Mouse (Mus musculus) gastrocnemius, postnatal 4 days (tissue): Measurements from ENCODE around the gene Epb41l2. TPM values are rescaled to one million over a fixed set of nuclear protein-coding genes. Genes with fewer than 3 reads are reported as not detected.

Experiments
- DNase-seq, 2 experiments: peaks; one replicate each; pipeline ENCODE4 v3.0.0; 2021 to 2022; ENCODE audit warnings: low spot score in 2 of 2, mixed read lengths in 2 of 2
- long read RNA-seq, 2 experiments: library from polyadenylated mRNA; stranded (forward); transcript quantifications; one replicate each; pipeline ENCODE4 v2.0.0; 2021
- total RNA-seq, 2 experiments: library from RNA; stranded (reverse); gene quantifications; 2 replicates each; pipeline ENCODE4 v1.2.3; 2021

The Epb41l2 gene
- total RNA-seq: 100 to 1,000 TPM; 169 to 187 TPM
- long read RNA-seq, experiment 1, full-length matches to known transcripts: 18 of 76 reads
- long read RNA-seq, experiment 1, partial matches to known transcripts: 20 of 76 reads
- long read RNA-seq, experiment 1, other reads (novel, unspliced or antisense): 38 of 76 reads
- long read RNA-seq, experiment 2, full-length matches to known transcripts: 16 of 76 reads
- long read RNA-seq, experiment 2, partial matches to known transcripts: 22 of 76 reads
- long read RNA-seq, experiment 2, other reads (novel, unspliced or antisense): 38 of 76 reads

DNA sequence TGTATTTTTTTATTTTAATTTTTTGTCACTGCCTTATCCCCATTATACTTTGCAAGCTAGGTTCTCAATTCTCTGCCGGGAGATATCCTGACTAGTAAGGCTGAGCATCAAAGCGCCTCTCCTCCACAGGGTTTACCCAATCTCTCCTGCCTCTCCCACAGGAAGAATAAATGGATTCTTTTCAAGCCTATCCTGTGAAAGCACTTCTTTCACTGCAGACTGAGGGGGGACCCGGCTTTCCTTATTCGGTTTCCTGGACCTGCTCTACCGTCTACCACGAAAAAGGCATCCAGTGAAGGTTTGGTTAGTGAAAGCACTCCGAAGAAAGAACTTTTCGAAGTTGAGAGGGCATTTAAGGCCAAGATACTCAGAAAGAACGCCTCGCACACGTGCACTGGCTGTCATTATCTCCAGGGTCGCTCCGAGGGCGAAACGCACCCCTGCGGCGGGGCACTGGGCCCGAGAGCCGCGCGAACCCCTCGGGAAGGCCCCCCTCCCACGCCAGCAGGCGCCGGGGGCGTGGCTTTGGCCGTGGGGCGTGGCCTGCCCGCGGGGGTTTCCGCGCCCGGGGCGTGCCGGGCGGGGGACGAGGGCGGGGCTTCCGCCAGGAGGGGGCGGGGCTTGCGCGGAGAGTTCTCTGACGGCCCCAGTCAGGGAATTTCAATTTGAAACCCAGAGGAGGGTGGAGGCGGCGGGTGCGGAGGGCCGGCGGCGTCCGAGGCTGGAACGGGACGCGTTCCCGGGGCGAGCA, at the start of gene Epb41l2:
Gene Epb41l2 (plus strand): TSS at position 591 of the 751 bp plus-strand sequence.
- DNase-seq: peak; percentile 95 to 98

DNA sequence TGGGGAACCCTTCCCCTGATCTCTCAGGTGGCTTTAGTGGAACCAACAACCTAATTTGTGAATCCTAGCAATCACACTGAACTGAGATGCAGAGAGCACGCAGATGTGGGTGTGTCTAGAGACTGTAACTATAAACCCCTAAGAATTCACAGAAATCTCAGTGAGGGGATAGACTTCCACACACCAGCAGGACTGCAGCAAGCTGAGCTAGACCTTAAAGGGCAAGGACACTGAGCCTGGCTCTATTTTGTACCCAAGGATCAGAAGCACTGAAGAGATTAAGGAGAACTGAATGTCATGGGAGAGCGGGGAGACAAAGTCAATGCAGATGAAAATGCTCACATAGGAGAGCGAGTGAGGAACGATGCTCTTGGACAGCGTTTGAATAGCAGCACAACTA, 49.6 kb upstream of the Epb41l2 start:
- no peak for DNase-seq

DNA sequence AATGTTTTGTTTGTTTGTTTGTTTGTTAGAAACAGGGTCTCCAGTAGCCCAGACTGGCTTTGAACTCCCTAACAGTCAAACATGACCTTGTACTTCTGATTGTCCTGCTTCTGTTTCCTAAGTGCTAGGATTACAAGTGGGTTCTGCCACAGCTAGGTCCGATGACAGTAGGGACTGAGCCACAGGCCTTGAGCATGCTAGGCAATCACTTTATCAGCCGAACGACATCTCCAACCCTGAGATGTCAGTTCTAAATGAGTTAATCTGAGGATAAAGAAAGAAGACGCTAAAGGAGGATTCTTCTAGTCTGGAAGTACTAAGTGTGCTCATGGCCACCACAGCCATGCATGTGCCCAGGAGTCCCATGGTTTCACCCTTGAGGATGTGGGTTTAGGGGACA, 48.9 kb upstream of the Epb41l2 start:
- DNase-seq: no peak

DNA sequence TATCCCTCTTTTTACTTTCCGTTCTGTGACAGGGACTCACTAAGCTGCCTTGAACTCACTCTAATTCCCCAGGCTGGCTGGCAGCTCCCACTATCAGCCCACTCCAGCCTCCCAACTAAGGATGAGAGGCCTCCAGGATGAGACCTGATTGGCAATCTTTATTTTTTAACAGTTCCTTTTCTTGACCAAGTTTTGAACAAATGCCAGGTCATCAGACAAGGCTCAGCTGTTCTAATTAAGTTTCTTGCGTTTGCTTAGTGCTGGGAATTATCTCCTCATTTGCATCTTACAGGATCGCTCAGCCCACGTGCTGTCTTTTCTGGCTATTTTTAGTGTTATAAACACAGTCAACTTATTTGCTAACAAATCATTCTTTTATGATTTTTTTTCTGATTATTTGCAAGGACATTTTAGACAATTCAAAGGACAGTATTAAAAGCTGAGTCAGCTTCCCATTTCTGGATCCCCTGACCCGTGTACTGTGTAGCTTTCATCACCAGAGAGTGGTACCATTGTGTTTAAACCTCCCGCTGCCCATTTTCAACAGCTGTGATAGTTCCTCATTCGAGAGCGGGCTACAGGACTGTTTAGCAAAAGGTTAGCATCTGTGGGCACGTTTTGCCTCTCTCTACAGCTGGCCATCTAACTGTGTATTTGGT, 47.9 kb upstream of the Epb41l2 start:
- no peak for DNase-seq

DNA sequence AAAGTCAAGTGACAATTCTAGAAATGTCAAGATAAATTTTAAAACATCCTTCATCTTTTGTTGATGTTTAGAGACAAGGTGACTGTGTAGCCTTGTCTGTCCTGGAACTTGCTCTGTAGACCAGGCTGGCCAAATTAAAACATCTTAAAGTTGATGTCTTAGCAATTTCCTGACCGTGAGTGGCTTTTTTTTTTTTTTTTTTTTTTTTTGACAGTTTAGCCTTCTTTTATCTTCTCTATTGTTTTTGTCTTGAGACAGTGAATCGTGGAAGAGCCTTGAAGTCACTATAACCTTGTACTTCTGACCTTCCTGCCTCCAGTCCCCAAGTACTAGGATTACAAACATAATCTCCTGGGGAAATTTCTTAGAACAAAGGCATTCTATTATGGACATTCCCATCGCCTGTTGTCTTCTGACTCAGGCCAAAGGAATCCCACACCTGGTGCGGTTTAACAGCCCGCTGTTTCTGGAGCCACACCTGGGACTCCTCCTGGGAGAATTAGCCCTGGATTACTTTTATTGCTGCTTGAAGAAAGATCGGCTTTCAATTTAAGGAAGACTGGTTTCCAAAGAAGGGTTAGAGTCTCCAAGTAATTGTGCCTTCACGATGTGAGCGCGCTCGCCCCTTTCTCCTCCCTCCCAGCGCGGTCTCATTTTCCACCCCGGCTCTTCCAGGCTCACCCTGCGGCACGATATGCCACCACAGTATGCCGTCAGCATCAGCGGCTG, 45.6 kb upstream of the Epb41l2 start:
- no peak for DNase-seq

DNA sequence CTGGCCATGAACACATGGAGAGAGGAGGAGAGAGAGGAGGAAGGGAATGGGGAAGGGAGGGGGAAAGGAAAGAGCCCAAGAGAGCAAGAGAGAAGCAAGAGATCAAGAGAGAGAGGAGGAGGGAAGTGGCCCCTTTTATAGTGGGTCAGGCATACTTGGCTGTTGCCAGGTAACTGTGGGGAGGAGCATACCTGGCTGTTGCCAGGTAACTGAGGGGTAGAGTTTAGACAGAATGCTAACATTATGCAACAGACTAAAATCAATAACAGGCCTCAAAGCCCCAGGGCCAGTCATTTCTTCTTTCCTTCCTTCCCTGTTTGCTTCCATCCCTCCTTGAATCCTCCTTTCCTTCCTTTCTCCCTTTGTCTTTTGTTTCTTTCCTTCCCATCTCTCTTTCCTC, 41.9 kb upstream of the Epb41l2 start:
- DNase-seq: no peak

DNA sequence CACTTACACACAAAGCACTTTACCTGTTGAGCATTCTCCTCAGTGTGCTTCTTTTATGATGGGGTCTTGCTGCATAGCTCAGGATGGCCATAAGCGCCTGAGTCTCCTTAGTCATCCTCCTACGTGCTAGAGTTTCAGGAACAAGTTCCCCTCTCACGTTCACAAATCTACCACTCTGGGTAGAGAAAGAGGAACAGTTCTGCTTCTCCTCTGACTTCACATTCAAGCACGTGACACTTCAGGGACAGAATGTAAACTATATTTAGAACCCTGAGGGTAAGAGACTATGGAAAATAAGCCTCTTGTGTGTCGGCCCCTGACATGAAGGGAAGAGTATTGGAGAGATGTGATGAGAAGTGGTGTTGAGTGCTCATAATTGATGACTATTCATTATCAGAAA, 41.2 kb upstream of the Epb41l2 start:
- DNase-seq: no peak

DNA sequence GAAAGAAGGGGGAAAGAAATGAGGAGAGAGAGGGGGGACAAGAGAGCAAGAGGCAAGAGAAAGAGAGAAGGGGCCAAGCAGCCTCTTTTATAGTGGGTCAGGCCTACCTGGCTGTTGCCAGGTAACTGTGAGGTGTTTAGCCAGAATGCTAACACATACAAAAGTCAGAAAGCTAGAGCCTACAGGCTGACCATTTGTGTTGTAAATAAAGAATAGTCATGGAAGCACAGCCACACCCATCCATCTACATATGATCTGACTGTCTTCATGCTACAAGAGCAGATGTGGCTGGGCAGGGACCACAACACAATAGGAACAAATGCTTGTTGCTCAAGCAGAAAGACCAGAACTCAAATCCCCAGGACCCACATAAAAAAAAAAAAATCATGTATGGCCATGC, 40.1 kb upstream of the Epb41l2 start:
- DNase-seq: no peak

DNA sequence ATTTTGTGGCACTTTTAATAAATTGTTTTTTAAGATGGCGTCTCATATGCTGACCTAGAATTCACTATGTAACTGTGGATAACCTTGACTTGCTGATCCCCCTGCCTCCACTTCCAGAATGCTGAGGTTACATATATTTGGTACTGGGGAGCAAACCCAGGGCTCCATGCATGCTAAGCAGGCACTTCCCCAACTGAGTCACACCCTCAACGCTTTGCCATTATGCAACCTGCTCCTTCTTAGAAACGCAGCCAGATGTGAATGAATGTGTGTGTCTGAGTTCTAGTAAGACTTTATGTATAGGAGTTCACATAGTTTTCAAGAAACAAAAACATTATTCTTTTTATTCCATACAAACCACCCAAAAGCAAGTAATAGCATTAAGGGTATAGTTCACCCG, 38.4 kb upstream of the Epb41l2 start:
- no peak for DNase-seq

DNA sequence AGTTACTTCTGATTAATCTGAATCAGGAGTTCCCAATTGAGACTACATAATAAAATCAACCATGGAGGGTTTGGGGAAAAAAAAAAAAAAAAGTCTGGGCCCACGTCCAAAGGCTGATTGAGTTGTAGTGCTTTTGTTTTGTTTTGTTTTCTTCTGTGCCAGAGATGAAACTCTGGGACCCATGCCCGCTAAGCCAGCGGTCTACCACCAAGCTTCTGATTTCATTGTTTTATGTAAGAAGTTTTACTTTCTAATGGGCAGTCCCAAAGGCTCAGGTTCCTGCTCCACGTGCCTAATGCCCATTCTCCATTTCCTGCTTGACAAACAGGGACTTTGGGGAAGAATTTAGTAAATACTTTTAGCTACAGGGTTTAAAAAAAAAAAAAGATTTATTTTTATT, 33.9 kb upstream of the Epb41l2 start:
- peak in 1 of 2 experiments; percentile 25 for DNase-seq

DNA sequence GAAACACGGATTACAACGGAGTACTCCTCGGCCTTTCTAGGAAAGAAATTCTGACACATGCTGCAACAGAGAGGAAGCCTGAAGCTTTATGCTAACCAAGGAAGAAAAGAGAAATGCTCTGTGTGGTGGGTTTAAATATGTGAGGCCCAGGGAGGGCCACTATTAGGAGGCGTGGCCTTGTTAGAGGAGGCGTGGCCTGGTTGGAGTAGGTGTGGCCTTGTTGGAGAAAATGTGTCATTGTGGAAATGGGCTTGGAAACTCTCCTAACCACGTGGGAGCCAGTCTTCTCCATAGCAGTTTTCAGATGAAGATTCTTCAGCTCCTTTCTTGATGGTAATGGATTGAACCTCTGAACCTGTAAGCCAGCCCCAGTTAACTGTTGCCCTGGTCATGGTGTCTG, 32.1 kb upstream of the Epb41l2 start:
- DNase-seq: no peak

DNA sequence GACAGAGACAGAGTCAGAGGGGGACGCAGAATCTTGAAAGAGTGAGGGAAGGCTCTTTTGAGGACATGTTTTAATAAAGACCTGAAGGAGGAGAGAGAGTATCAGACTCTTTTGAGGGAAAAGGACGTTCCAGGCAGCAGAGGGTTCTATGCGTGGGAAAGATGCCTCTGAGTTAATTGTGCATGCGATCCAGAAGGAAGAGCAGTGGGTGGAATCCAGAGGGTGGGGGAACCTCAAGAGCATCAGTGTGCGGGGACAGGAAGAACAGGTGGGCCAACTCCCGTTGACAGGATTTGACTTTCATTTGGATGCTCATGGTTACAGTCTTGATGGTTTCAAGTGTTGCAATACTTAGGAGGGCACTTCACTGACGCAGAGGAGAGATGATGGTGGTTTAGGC, 29.5 kb upstream of the Epb41l2 start:
- DNase-seq: no peak

DNA sequence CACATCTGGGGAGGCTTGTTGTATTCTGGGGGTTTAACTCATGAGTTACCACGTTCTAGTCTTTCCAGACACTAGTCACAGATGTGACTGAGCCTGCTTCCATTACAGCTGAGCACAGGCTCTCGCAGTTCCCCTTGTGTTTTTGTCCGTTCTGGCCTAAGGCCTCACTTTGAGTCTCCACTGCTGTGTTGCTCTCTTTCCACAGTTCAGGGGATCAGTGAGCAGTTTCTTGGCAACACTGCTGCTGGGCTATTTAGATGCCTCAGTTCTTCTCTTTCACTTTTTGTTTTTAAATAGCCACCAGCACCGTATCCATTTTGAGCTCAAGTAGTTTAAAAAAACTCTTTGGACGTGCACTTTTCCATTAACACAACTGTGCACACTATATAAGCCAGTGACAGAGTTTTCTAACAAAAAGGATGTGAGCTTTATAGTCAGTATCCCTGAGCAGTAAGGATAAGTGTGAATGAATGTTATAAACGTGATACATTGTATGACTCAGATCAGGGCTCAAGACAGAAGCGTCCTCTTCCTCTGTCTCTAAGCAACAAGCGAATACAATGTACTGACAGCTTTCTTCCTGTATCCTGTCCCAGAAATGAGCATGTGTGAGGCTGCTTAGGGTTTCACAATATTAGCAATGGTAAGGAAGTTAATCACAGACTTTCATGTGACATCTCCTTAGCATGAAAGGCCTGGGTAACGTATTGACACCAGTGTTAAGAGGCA, 28.1 kb upstream of the Epb41l2 start:
- no peak for DNase-seq

DNA sequence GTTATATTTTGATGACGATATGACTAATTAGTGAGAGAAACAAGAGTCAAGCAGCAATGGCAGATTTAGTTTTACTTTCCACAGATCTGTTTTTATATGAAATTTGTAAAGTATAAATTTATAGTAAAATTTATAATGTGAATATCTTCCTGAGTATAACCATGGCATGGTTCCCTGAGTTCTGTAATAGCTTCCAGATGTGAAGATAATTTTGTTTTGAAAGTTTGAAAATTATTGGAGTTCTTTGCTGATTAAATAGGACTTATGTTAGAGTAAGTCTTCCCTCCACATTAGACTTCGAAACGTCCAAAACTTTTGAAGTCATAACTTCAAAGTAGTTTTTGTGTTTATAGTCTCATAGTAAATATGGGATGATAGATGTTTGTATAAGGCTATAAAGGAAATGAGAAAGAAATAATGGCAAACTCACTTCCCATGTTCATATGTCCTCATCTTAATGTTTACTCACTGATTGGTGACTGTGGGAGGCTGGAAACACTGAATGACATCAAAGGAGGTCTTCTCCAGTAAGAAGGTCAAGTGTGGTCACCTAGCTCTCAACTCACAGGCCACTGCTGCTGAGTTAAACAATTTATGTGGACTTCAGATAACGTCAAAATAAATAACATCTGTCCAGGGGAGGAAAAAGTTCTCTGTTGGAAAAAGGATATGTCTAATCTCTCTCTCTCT, 26.1 kb upstream of the Epb41l2 start:
- DNase-seq: no peak

DNA sequence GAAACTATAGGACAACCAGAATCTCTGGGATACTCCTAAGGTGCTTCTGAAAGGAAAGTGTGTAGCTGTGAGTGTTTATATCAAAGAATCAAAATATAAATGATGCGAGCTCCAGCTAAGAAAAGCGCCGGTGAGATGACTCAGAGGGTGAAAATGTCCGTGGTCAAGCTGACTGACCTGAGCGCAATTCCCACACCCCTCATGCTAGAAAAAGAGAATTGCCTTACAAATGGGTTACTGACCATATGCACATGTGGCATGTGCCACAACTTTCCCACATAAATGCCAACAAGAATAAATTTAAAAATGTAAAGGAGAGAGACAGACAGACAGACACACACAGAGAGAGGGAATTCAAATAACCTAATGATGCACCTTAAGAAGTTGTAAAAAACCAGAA, 18.9 kb upstream of the Epb41l2 start:
- no peak for DNase-seq

DNA sequence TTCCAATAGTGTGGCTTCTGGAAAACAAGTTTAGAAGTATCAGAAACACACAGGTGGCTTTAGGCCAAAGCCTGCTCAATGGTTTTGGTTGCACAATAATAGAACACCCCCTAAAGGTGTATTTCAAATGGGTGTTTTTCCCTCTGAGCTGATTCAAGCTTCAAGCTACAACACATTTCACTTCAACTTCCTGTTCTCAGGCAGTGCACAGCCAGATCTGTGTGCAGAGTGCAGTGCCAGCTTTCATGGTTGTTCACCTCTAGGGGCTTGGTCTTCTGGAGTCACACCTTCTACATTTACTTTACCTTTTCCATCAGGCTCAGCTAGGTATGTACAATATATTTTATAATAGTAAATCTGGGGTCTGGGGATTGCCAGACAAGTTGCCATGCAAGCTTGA, 16.8 kb upstream of the Epb41l2 start:
- DNase-seq: no peak

DNA sequence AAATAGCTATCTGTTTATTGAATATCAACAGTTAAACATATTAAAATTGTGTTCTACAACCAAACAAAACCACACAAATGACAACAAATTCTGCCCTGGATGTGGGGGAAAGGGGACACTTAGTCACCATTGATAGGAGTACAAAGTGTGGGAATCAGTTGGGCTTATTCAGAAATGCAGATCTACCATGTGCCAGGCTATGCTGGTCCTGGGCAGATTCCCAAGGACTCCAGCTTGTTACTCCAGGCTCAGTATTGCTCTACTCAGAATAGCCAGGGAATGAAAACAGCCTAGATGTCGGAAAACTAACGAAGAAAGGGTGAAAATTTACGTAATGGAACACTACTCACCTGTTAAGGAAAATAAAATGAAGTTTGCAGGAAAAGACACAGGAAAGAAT, 5.7 kb upstream of the Epb41l2 start:
- DNase-seq: no peak

DNA sequence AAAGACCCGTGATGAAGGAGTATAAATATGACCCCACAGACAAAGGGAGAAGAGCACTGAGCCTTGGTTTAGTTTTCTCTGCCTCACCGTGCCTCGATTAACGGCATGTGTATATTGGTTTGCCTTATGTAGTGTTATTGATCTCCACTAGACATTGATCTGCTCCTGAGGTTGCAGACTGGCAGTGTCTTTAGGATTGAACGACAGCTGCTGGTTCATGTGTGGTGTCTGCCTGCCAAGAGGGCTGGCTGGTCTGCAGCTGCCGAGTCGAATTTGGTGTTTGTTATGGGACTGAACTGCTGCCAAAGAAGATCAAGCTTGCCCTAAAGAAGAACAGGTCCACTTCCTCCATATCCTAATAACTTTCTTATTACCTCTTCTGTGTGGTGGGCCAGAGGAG, 5.2 kb upstream of the Epb41l2 start:
- DNase-seq: no peak

DNA sequence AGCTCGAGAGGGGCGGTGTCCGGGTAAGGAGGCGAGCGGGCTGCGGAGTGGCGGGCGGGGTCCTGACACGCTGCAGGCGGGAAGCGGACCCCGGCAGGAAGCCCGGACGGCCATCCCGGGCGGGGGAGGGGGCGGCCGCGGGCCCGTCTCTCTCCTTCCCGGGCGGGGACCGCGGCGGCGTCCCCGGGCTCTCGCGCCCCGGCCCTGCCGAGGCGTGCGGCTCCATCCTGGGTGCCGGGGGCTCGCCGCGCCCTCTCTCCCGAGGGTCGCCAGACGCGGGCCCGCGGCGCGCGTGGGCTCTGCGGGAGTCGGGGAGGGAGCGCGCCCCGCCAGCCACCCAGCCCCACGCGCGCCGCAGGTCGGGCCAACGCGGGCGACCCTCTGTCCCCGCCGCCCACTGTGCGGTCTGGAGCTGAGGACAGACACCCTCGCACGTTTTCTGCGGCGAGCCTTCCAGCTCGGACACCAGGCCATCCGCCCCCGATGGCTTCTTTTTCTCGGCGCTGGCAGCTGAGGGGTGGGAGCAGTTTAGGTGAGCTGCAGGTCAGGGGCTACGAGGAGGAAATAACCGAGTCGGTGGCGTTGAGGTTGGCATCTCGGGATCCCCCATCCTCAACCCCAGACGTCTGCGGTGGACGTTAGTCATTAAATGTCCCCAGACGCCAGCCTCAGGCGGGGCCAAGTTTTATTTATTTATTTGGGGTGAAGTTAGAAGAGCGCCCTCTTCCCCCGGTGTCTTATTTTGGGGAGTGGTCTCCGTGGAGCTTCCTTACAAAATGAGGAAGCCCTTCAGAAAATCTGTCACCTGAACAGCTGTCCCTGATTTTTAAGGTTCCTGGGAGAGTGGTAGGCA, 587 bp downstream of the Epb41l2 start:
- peak; percentile 23 to 33 for DNase-seq

DNA sequence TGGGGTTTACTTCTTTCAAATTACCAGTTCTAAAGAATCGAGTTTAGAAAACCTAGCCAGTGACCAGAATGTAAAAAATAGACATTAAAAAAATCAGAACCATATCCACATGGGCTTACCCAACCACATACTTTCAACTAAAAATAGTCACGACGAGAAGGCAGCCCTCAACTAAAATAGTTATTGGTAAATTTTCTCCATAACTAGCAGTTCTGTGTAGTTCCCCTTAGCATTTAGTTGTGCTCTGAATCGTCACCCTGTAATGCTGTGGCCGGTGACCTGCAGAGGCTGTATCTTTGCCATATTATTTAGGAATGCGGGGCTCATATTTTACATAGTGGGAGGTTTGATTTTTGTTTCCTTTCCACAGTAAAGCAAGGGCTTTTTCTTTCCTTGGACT, 2.6 kb downstream of the Epb41l2 start:
- no peak for DNase-seq
